Mouse (Mus musculus) midbrain, postnatal 0 days (tissue): ENCODE data around the gene Crispld2. TPM values are rescaled to one million over a fixed set of nuclear protein-coding genes. Genes with fewer than 3 reads are reported as not detected.

Experiments used
- ATAC-seq: fragments of 200-750 bp; cut with Nextera tagmentation; 2 replicates; pipeline ENCODE4 v1.8.0; 2017; ENCODE audit warnings: moderate number of reproducible peaks, mild to moderate bottlenecking, moderate TSS enrichment, moderate library complexity; ENCODE audit not compliant: low FRiP score
- DNase-seq: peaks from one replicate; pipeline ENCODE4 v3.0.0-alpha.2; 2015; ENCODE audit warnings: low spot score
- H3K27ac ChIP-seq: fragments of 300-500 bp; sonication (generic); 2 replicates; pipeline ENCODE4 v1.5.1; 2014; ENCODE audit warnings: low read depth, mild to moderate bottlenecking, low read length, mixed read lengths
- H3K27me3 ChIP-seq: fragments of 300-500 bp; sonication (generic); 2 replicates; pipeline ENCODE4 v1.6.1; 2014; ENCODE audit warnings: low read length, control low read depth, mixed read lengths; ENCODE audit not compliant: insufficient read depth
- H3K36me3 ChIP-seq: fragments of 300-500 bp; sonication (generic); 2 replicates; pipeline ENCODE4 v1.6.1; 2014; ENCODE audit warnings: low read length, control low read depth, mixed read lengths; ENCODE audit not compliant: insufficient read depth
- H3K4me1 ChIP-seq: fragments of 300-500 bp; sonication (generic); 2 replicates; pipeline ENCODE4 v1.6.1; 2014; ENCODE audit warnings: mild to moderate bottlenecking, control low read depth, antibody characterized with exemption, low read length, mixed read lengths; ENCODE audit not compliant: insufficient read depth
- H3K4me2 ChIP-seq: fragments of 300-500 bp; sonication (generic); 2 replicates; pipeline ENCODE4 v1.6.1; 2014; ENCODE audit warnings: low read depth, mild to moderate bottlenecking, low read length, mixed read lengths; ENCODE audit not compliant: poor library complexity, severe bottlenecking
- H3K4me3 ChIP-seq: fragments of 300-500 bp; sonication (generic); 2 replicates; pipeline ENCODE4 v1.5.1; 2014; ENCODE audit warnings: low read depth, mild to moderate bottlenecking, low read length, moderate library complexity
- H3K9ac ChIP-seq: fragments of 300-500 bp; sonication (generic); replicated peaks from 2 replicates; pipeline ENCODE4 v1.6.1; 2014; ENCODE audit warnings: mild to moderate bottlenecking, low read length, moderate library complexity, mixed read lengths; ENCODE audit not compliant: poor library complexity, severe bottlenecking
- H3K9me3 ChIP-seq: fragments of 300-500 bp; sonication (generic); 2 replicates; pipeline ENCODE4 v1.6.1; 2016; ENCODE audit warnings: low read length, control low read depth
- CTCF ChIP-seq: IDR thresholded peaks from 2 replicates; pipeline ENCODE4 v1.5.1; 2016; ENCODE audit warnings: antibody characterized with exemption, mild to moderate bottlenecking
- WGBS: fragments of 180-500 bp; shearing (Covaris S2); extraction: QIAGEN DNeasy Blood & Tissue Kit; methylation state at CpG from one replicate; pipeline ENCODE4 v1.1.7; 2014; 5-methylcytosine and 5-hydroxymethylcytosine counted together
- polyA plus RNA-seq: library from polyadenylated mRNA; unstranded; fragments of >200 nt; fragmentation: Nextera tagmentation; extraction: Ambion mirVana; gene quantifications from 2 replicates; pipeline ENCODE4 v1.2.1, GENCODE M21; 2015
- total RNA-seq: library from RNA; depleted of rRNA; stranded (reverse); fragments of >200 nt; gene quantifications from 2 replicates; pipeline ENCODE4 v1.2.3, GENCODE M21; 2014

Crispld2 gene
- total and polyA plus RNA-seq, 2 experiments from 2014 or later: 4.1 to 5.3 TPM

DNA sequence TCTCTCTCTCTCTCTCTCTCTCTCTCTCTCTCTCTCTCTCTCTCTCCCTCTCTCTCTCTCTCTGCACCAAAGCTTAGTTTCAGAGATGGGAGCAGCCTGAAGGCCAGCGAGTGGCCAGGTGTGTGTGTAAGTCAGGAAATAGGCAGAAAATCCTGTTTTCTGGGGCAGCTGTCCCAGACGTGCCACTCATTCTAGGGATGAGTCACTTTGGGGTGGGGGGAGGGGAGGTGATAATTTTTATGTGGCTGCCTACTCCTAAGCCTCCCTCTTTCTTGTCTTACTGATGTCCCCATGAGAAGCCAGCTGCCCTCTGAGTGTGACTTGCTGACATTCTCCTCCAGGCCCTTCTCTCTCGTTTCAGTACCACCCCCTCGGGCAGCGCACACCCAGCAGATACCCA is 6.1 kb upstream of the Crispld2 start:
- 66% methylated on average over 5 of the region's 5 CpGs for WGBS
- ATAC-seq: no peak
- no peaks in the 10 kb centered on the region for H3K27me3 ChIP-seq
- H3K4me3 ChIP-seq: no peak overlapping the region
- H3K9me3 ChIP-seq: no peaks in the 10 kb centered on the region
- no peaks in the 10 kb centered on the region for H3K4me1 ChIP-seq
- no peak overlapping the region for H3K9ac ChIP-seq
- no peak overlapping the region for H3K27ac ChIP-seq
- no peaks in the 10 kb centered on the region for H3K36me3 ChIP-seq
- no peak for DNase-seq
- H3K4me2 ChIP-seq: no peak overlapping the region
- no peak for TF ChIP-seq CTCF

DNA sequence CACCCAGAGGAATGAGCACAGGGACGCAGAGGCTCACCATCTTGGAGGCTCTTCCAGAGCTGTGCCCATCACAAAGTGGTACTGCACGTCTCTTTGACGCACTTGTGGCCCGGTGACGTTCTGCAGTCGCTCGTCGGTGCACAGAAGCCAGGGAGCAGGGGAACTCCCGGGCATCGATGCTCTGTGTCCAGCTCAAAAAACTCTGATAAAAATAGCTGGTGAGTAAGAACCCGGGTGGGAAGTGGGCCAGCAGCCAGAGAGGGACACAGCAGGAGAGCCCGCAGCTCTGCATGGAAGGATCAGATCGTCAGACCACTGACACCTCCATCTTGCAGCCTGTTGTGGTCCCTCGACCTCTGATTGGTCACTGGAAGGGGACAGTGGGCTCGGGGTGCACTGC is 4.2 kb upstream of the Crispld2 start:
- Histone ChIP-seq H3K4me1 (no peaks in the 10 kb centered on the region), H3K4me2 (no peak overlapping the region), H3K9ac (no peak overlapping the region), H3K27ac (no peak overlapping the region), H3K27me3 (0 out of 2 replicates have a peak, but pooled peaks cover 5% of the 10 kb centered on the region), H3K36me3 (no peaks in the 10 kb centered on the region), H3K4me3 (no peak overlapping the region), H3K9me3 (no peaks in the 10 kb centered on the region)
- TF ChIP-seq CTCF: no peak
- WGBS: 74% methylated on average over 15 of the region's 15 CpGs
- ATAC-seq (no peak), DNase-seq (no peak)

DNA sequence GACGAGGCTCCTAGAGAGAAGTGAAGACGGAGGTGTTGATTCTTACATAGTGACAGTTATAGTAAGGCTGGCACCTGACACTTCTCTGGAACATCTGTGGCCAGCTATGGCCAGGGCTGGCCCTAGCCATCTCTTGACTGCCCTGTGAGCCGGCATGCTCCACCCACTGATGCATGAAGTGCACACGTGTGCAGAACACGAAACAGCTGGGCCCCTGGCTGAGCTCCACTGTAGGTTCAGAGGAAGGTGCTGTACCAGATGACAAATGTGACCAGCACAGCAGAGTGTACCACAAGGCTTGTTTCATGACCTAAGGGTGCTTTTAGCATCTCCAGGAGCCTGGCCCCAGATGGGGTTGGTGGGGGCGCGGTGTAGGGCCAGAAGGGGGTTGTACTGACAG is 1.9 kb downstream of the Crispld2 start:
- Histone ChIP-seq H3K4me2 (no peak overlapping the region), H3K36me3 (no peaks in the 10 kb centered on the region), H3K27ac (no peak overlapping the region), H3K27me3 (0 out of 2 replicates have a peak, but pooled peaks cover 9% of the 10 kb centered on the region), H3K9me3 (no peaks in the 10 kb centered on the region), H3K9ac (no peak overlapping the region), H3K4me3 (no peak overlapping the region), H3K4me1 (no peaks in the 10 kb centered on the region)
- no peak for TF ChIP-seq CTCF
- ATAC-seq (no peak), DNase-seq (no peak)
- 85% methylated on average over 7 of the region's 7 CpGs for WGBS

DNA sequence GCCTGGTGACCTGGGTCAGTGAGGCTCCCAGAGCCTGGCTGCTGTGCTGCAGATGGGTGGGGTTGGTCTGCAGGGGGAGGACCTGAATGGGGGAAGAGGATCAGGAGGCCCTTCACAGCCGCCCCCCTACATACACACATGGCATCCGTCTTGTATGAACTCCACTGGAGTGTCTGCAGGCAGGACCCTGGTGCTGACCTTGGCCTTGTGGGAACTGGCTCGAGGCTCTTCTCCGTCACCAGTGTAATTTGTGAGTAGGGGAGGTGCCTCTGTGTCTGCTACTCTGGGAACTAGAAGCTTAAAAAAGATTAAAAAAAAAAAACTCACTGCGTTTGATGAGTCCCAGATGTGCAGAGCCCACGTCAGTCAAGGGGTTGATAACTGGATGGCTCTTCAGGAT is 2.3 kb downstream of the Crispld2 start:
- Histone ChIP-seq H3K4me1 (no peaks in the 10 kb centered on the region), H3K9me3 (no peaks in the 10 kb centered on the region), H3K36me3 (no peaks in the 10 kb centered on the region), H3K4me2 (no peak overlapping the region), H3K9ac (no peak overlapping the region), H3K4me3 (no peak overlapping the region), H3K27me3 (0 out of 2 replicates have a peak, but pooled peaks cover 9% of the 10 kb centered on the region), H3K27ac (no peak overlapping the region)
- TF ChIP-seq CTCF: no peak
- DNase-seq: no peak
- no peak for ATAC-seq
- 71% methylated on average over 6 of the region's 6 CpGs for WGBS

DNA sequence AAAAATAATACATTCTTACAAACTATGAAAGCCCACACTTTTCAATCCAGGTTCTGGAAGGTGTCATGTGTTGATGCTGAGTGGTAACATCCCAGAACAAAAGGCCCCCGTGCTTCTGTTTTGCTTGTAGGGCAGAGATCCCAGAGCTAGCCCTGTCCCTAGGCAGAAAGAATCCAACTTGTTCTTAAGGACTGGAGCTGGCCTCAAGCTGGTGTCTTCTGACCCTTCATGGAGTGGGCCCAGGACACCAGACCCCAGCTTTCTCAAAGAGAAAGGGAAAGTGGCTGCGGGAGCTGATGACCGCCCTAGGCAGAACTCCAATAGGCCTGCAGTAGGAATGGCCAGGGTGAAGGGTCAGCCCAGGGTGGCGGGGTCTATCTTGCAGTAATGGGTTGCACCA is 5.0 kb downstream of the Crispld2 start:
- Histone ChIP-seq H3K4me1 (no peaks in the 10 kb centered on the region), H3K27ac (no peak overlapping the region), H3K4me2 (no peak overlapping the region), H3K9ac (no peak overlapping the region), H3K27me3 (0 out of 2 replicates have a peak, but pooled peaks cover 4% of the 10 kb centered on the region), H3K36me3 (no peaks in the 10 kb centered on the region), H3K9me3 (no peaks in the 10 kb centered on the region), H3K4me3 (no peak overlapping the region)
- TF ChIP-seq CTCF: no peak
- no peak for ATAC-seq
- WGBS: 83% methylated on average over 4 of the region's 4 CpGs
- DNase-seq: no peak

DNA sequence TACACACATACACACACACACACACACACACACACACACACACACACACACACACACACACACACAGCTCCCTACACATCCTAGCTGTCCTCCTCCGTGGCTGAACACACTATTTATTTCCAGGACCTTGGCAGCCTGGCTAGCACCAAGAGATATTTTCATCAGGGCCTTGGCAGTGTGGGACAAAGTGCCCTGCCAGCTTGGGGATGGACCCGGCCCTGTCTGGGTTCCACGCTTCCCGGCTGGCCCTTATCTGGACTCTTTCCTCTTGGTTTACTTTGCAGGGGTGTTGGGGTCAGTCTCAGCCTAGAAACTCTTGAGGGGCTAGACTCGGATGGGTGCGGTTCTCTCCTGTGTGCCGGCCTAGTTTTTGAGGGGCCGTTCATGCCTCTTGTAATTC is 8.2 kb downstream of the Crispld2 start:
- DNase-seq (no peak), ATAC-seq (no peak)
- no peak overlapping the region for H3K27ac ChIP-seq
- 69% methylated on average over 8 of the region's 8 CpGs for WGBS
- H3K36me3 ChIP-seq: no peaks in the 10 kb centered on the region
- no peaks in the 10 kb centered on the region for H3K9me3 ChIP-seq
- peaks cover 7% of the 10 kb centered on the region; the same call in 1 of the 2 replicates for H3K4me1 ChIP-seq
- no peaks in the 10 kb centered on the region for H3K27me3 ChIP-seq
- TF ChIP-seq CTCF: no peak
- H3K9ac ChIP-seq: no peak overlapping the region
- no peak overlapping the region for H3K4me3 ChIP-seq
- no peak overlapping the region for H3K4me2 ChIP-seq
